ENCODE assay signal across 27 mouse cellular contexts in the genomic region with DNA sequence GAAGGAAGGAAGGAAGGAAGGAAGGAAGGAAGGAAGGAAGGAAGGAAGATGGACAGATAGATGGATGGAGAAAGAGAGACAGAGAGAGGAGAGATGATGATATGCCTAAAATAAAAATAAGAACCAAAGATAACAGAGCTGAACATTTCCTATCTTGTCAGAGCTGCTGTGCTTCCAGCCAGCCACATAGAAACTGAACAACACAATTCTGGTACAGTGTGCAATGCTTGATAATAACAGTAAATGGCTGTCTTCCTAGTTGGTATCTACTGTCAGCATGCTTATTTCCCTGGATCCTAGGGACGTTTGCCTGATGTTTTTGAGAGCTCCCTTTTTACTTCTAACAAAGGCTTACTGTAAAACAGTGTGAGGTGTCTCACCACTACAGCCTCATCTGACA. TPM values are rescaled to one million over a fixed set of nuclear protein-coding genes. Genes with fewer than 3 reads are reported as not detected.
DNase-seq lines count a peak whose midpoint lies in the region; ATAC-seq and TF ChIP-seq lines count a peak whose summit lies in the region.
"Had no signal": no experiment of that assay in that cellular context is flagged by ENCODE, and none has a peak within 500 bp of the region (broad histone marks: within the 10 kb centered on the region; RNA-seq: fewer than 3 reads in every experiment).

No protein-coding gene starts in this region.

- no peaks in the 10 kb centered on the region for H3K4me1 ChIP-seq in liver, postnatal 0 days (ENCODE audit: insufficient read depth)
- H3K4me1 ChIP-seq in liver, embryonic 12.5 days: no peaks in the 10 kb centered on the region
- peaks cover 13% of the 10 kb centered on the region for H3K4me1 ChIP-seq in forebrain, embryonic 13.5 days

- peak; percentile 40; the same call in 1 of the 2 replicates for ATAC-seq in liver, postnatal 0 days
- no peak for ATAC-seq in liver, embryonic 12.5 days
- ATAC-seq in common myeloid progenitor, adult 5-6 weeks (replicated peaks; ENCODE audit: low read depth, poor library complexity, severe bottlenecking): 0 out of 2 replicates have a peak, but pooled peaks have one; percentile 32
- ATAC-seq in megakaryocyte progenitor cell, adult 5-6 weeks (replicated peaks; ENCODE audit: poor library complexity): peak; percentile 75
- ATAC-seq in megakaryocyte-erythroid progenitor cell, adult 5-6 weeks (replicated peaks; ENCODE audit: low FRiP score, low TSS enrichment, poor library complexity, severe bottlenecking): peak; percentile 86
- ATAC-seq in forebrain, embryonic 13.5 days: no peak
- no peak for ATAC-seq in frontal cortex, adult (ENCODE audit: low TSS enrichment)
- ATAC-seq: activated CD4-positive, CD25-positive, alpha-beta regulatory T cell, adult 4 months; CD4-positive, CD25-positive, alpha-beta regulatory T cell, adult 4 months; Patski had no signal

- no peak overlapping the region for H3K9ac ChIP-seq in liver, postnatal 0 days (replicated peaks)
- no peak overlapping the region for H3K9ac ChIP-seq in liver, embryonic 12.5 days
- no peak overlapping the region for H3K9ac ChIP-seq in forebrain, embryonic 13.5 days

- WGBS in liver, postnatal 0 days (ENCODE audit: insufficient replicate concordance): 43% methylated on average over 1 of the region's 1 CpGs
- 23% methylated on average over 1 of the region's 1 CpGs for whole genome bisulfite sequencing in liver, embryonic 12.5 days (ENCODE audit: insufficient replicate concordance)
- WGBS in forebrain, embryonic 13.5 days: 58% methylated on average over 1 of the region's 1 CpGs

- peak; percentile 62; the same call in 1 of the 2 replicates for TF ChIP-seq EP300 in liver, postnatal 0 days (IDR thresholded peaks at IDR 0.05; ENCODE audit: low read depth)

- H3K27me3 ChIP-seq in liver, postnatal 0 days (ENCODE audit: insufficient read depth, low read length): no peaks in the 10 kb centered on the region
- H3K27me3 ChIP-seq in liver, embryonic 12.5 days (replicated peaks): no peaks in the 10 kb centered on the region; the same call in 1 of the 2 replicates
- H3K27me3 ChIP-seq in forebrain, embryonic 13.5 days: no peaks in the 10 kb centered on the region

- no peak overlapping the region for H3K27ac ChIP-seq in liver, postnatal 0 days (ENCODE audit: low read depth)
- H3K27ac ChIP-seq in liver, embryonic 12.5 days: no peak overlapping the region
- no peak overlapping the region for H3K27ac ChIP-seq in forebrain, embryonic 13.5 days

- no peak for TF ChIP-seq CTCF in liver, postnatal 0 days (IDR thresholded peaks at IDR 0.05; ENCODE audit: low read depth)

- no peak overlapping the region for H3K4me2 ChIP-seq in liver, postnatal 0 days (ENCODE audit: low read depth, low read length)
- no peak overlapping the region for H3K4me2 ChIP-seq in liver, embryonic 12.5 days
- no peak overlapping the region for H3K4me2 ChIP-seq in forebrain, embryonic 13.5 days

- no peaks in the 10 kb centered on the region for H3K9me3 ChIP-seq in liver, postnatal 0 days (ENCODE audit: low read length)
- H3K9me3 ChIP-seq in liver, embryonic 12.5 days (replicated peaks): no peaks in the 10 kb centered on the region
- H3K9me3 ChIP-seq in forebrain, embryonic 13.5 days (replicated peaks): no peaks in the 10 kb centered on the region
- H3K9me3 ChIP-seq: G1E had no signal

- DNase-seq in liver, postnatal 0 days: no peak
- DNase-seq in kidney, adult 9 months: no peak
- DNase-seq: adrenal gland, adult 2 months; adrenal gland, adult 8-10 months; adrenal gland, postnatal 10 days; adrenal gland, postnatal 14 days; adrenal gland, postnatal 25 days; adrenal gland, postnatal 36 days; B cell, adult 2 months; cerebellum, adult 11 months; cerebellum, adult 11-12 months had no signal

- no peaks in the 10 kb centered on the region for H3K36me3 ChIP-seq in liver, postnatal 0 days (replicated peaks; ENCODE audit: insufficient read depth, low read length)
- H3K36me3 ChIP-seq in liver, embryonic 12.5 days: no peaks in the 10 kb centered on the region
- H3K36me3 ChIP-seq in forebrain, embryonic 13.5 days (ENCODE audit: poor library complexity, severe bottlenecking): no peaks in the 10 kb centered on the region
- H3K36me3 ChIP-seq: G1E had no signal

- no peak overlapping the region for H3K4me3 ChIP-seq in liver, postnatal 0 days (ENCODE audit: low read depth, low read length)
- H3K4me3 ChIP-seq in liver, embryonic 12.5 days: no peak overlapping the region
- no peak overlapping the region for H3K4me3 ChIP-seq in forebrain, embryonic 13.5 days

RNA-seq across cellular contexts. Expression of a gene that starts 32.3 kb away (rescaled TPM):
- polyA plus RNA-seq in liver, postnatal 0 days (2015; fragmentation: Nextera tagmentation; extraction: Ambion mirVana): 0.04 and 0.12 TPM in 2 replicates
- not detected in 2 replicates for polyA plus RNA-seq in liver, embryonic 12.5 days (2016; fragmentation: Nextera tagmentation; extraction: Ambion mirVana)
- total RNA-seq in common myeloid progenitor, adult 5-6 weeks (2017): 0.15 TPM in 1 of 2 replicates, not detected in the other
- total RNA-seq in megakaryocyte progenitor cell, adult 5-6 weeks (2015): 0.10 TPM in 1 of 2 replicates, not detected in the other
- not detected in 2 replicates for total RNA-seq in megakaryocyte progenitor cell, adult 5-6 weeks (2017)
- total RNA-seq in megakaryocyte-erythroid progenitor cell, adult 5-6 weeks (2014; fragmentation: Nextera tagmentation): not detected in 2 replicates
- total RNA-seq in megakaryocyte-erythroid progenitor cell, adult 5-6 weeks (2017): not detected in 2 replicates
- 0.84 TPM in 2 replicates for polyA plus RNA-seq in forebrain, embryonic 13.5 days (2015; fragmentation: Nextera tagmentation; extraction: Ambion mirVana)
- total RNA-seq: CH12.LX, MEL had no signal
- polyA plus RNA-seq: activated CD4-positive, CD25-positive, alpha-beta regulatory T cell, adult 4 months; CD4-positive, CD25-positive, alpha-beta regulatory T cell, adult 4 months; G1E had no signal

RNA-seq across cellular contexts. Expression of a gene that starts 40.8 kb away (rescaled TPM):
- not detected in 2 replicates for polyA plus RNA-seq in liver, postnatal 0 days (2015; fragmentation: Nextera tagmentation; extraction: Ambion mirVana)
- not detected in 2 replicates for polyA plus RNA-seq in liver, embryonic 12.5 days (2016; fragmentation: Nextera tagmentation; extraction: Ambion mirVana)
- not detected in 2 replicates for total RNA-seq in common myeloid progenitor, adult 5-6 weeks (2017)
- total RNA-seq in megakaryocyte progenitor cell, adult 5-6 weeks (2015): not detected in 2 replicates
- not detected in 2 replicates for total RNA-seq in megakaryocyte progenitor cell, adult 5-6 weeks (2017)
- not detected in 2 replicates for total RNA-seq in megakaryocyte-erythroid progenitor cell, adult 5-6 weeks (2014; fragmentation: Nextera tagmentation)
- total RNA-seq in megakaryocyte-erythroid progenitor cell, adult 5-6 weeks (2017): not detected in 2 replicates
- not detected in 2 replicates for polyA plus RNA-seq in forebrain, embryonic 13.5 days (2015; fragmentation: Nextera tagmentation; extraction: Ambion mirVana)
- total RNA-seq: adrenal gland, adult 18-20 months; adrenal gland, adult 2 months; adrenal gland, adult 8-10 months; adrenal gland, postnatal 25 days; adrenal gland, postnatal 36 days; adrenal gland, postnatal 4 days; CH12.LX; ES-E14; G1E; MEL had no signal
- polyA plus RNA-seq: activated CD4-positive, CD25-positive, alpha-beta regulatory T cell, adult 4 months; adrenal gland, adult 2 months; C2C12; CD4-positive, CD25-positive, alpha-beta regulatory T cell, adult 4 months; G1E; Patski had no signal

Comparison
In these comparisons a context has a peak if more than half of its experiments do, and no peak if none do; other contexts are left out.
1. ATAC-seq: peak in liver, postnatal 0 days (single experiment), common myeloid progenitor, adult 5-6 weeks (single experiment), megakaryocyte progenitor cell, adult 5-6 weeks (single experiment) and megakaryocyte-erythroid progenitor cell, adult 5-6 weeks (single experiment); none in liver, embryonic 12.5 days (single experiment), forebrain, embryonic 13.5 days (single experiment) and frontal cortex, adult (single experiment).